Mouse (Mus musculus): ENCODE measurements around the gene Olfr893. TPM values are rescaled to one million over a fixed set of nuclear protein-coding genes. Genes with fewer than 3 reads are reported as not detected.
"Not testable (repeated sequence)": the region's sequence is repeated elsewhere in the genome, so short reads cannot be mapped to it uniquely, and the experiment has no call there.

Gene Olfr893
- total RNA-seq (2014; rRNA removed): not detected in 2 replicates
- not detected in 2 replicates for polyA plus RNA-seq (2015; fragmentation: Nextera tagmentation; extraction: Ambion mirVana)

- Histone ChIP-seq H3K9ac (replicated peaks; ENCODE audit: low read length) (no peak within 1 kb of the TSS), H3K4me1 (ENCODE audit: insufficient read depth, low read length) (no peaks in the 10 kb centered on the region), H3K4me2 (ENCODE audit: low read depth, low read length) (no peak within 1 kb of the TSS), H3K27me3 (ENCODE audit: insufficient read depth, low read length) (no peaks in the 10 kb centered on the region), H3K4me3 (ENCODE audit: low read length) (no peak within 1 kb of the TSS), H3K27ac (no peak within 1 kb of the TSS), H3K36me3 (ENCODE audit: insufficient read depth, low read length) (no peaks in the 10 kb centered on the region), H3K9me3 (ENCODE audit: low read length) (no peaks in the 10 kb centered on the region)
- no peak for ATAC-seq
- TF ChIP-seq CTCF (IDR thresholded peaks at IDR 0.05; ENCODE audit: low read depth): no peak
- WGBS: 72% methylated on average over 3 of the region's 3 CpGs
- DNase-seq (ENCODE audit: low spot score): no peak
Observed at GRCm38 (mm10) chr9:38208065-38208464, at the start of gene Olfr893. Olfr893 (plus strand) TSS chr9:38208365.

DNA sequence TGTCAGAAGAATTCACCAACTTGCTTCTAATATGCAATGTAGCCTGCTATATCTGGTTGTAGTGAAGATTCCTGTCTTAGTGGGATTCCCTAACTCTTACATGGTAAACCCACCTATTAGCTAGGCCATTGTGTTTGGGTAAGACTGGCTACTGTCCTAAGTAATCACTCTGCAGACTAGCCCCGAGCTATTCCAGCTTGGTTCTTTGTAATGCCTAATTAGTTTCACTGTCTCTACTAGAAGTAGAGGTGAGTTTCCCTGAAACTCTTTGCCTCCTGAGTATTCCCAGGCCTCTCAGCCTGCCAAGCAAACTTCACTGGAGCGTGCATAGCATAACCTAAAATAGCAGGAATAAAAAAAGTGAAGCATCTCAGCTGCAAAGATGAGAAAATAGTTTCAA is 39.8 kb upstream of the Olfr893 start:
- H3K27me3 ChIP-seq (ENCODE audit: insufficient read depth, low read length); H3K4me3 ChIP-seq (ENCODE audit: low read length); H3K36me3 ChIP-seq (ENCODE audit: insufficient read depth, low read length); H3K9me3 ChIP-seq (ENCODE audit: low read length); H3K27ac ChIP-seq; ATAC-seq; DNase-seq (ENCODE audit: low spot score); H3K9ac ChIP-seq (replicated peaks; ENCODE audit: low read length); H3K4me2 ChIP-seq (ENCODE audit: low read depth, low read length); H3K4me1 ChIP-seq (ENCODE audit: insufficient read depth, low read length): not testable (repeated sequence)
- 52% methylated on average over 2 of the region's 2 CpGs for WGBS

- Histone ChIP-seq H3K4me3 (ENCODE audit: low read length) (no peak within 1 kb of the TSS), H3K9me3 (ENCODE audit: low read length) (no peaks in the 10 kb centered on the region), H3K4me1 (ENCODE audit: insufficient read depth, low read length) (no peaks in the 10 kb centered on the region), H3K27ac (no peak within 1 kb of the TSS), H3K9ac (replicated peaks; ENCODE audit: low read length) (no peak within 1 kb of the TSS), H3K27me3 (ENCODE audit: insufficient read depth, low read length) (no peaks in the 10 kb centered on the region), H3K36me3 (ENCODE audit: insufficient read depth, low read length) (no peaks in the 10 kb centered on the region), H3K4me2 (ENCODE audit: low read depth, low read length) (no peak within 1 kb of the TSS)
- DNase-seq (ENCODE audit: low spot score): no peak
- no peak for ATAC-seq
- 76% methylated on average over 1 of the region's 1 CpGs for WGBS
- no peak for TF ChIP-seq CTCF (IDR thresholded peaks at IDR 0.05; ENCODE audit: low read depth)
Observed at GRCm38 (mm10) chr9:38180721-38181120, 27.4 kb upstream of the Olfr893 start, which contains the start of gene Olfr891. Olfr891 (minus strand) TSS chr9:38180821.

DNA sequence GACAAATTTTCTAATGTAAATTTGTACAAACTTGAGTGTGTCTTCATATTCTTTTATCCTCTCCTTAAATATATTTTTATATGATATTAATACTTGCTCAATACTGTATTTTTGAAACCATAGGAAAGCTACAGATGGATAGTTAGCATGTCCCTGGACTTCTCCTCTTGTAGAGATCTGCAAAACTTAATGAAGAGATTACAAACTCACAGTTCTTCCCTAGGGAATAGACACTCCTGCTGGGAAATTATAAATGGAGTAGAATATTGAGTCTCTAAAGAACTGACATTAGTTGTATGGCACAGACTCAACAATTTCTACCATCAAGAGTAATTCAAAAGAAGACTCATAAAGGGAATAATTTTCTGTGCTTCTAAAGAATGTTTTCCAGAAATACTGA is 9.6 kb downstream of the Olfr893 start, which contains the start of gene Olfr894:
Gene Olfr894 (plus strand): TSS at position 301 of the 400 bp plus-strand sequence.
- Histone ChIP-seq H3K9me3 (ENCODE audit: low read length) (no peaks in the 10 kb centered on the region), H3K36me3 (ENCODE audit: insufficient read depth, low read length) (no peaks in the 10 kb centered on the region), H3K4me2 (ENCODE audit: low read depth, low read length) (no peak within 1 kb of the TSS), H3K9ac (replicated peaks; ENCODE audit: low read length) (no peak within 1 kb of the TSS), H3K4me3 (ENCODE audit: low read length) (no peak within 1 kb of the TSS), H3K27ac (no peak within 1 kb of the TSS), H3K27me3 (ENCODE audit: insufficient read depth, low read length) (no peaks in the 10 kb centered on the region), H3K4me1 (ENCODE audit: insufficient read depth, low read length) (no peaks in the 10 kb centered on the region)
- DNase-seq (ENCODE audit: low spot score) (no peak), ATAC-seq (no peak)
- TF ChIP-seq CTCF (IDR thresholded peaks at IDR 0.05; ENCODE audit: low read depth): no peak

DNA sequence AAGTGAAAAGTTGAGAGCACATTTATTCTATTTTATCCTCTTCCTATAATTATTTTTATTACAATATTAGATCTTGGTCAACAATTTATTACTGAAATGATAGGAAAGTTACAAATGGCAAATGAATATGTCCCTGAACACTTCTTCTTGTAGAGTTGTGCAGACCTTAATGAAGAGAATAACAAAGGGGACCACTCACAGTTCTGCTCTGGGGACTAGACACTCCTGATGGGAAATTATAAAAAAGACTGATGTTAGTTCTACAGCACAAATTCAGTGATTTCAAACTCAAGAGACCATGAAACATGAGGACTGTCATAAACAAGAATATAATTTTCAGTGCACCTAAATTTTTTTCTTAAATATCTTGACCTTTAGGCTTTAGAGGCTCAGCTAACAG is 44.3 kb downstream of the Olfr893 start, which contains the start of gene Olfr143:
Gene Olfr143 (plus strand): TSS at position 301 of the 400 bp plus-strand sequence.
- no peaks in the 10 kb centered on the region for H3K27me3 ChIP-seq (ENCODE audit: insufficient read depth, low read length)
- H3K9ac ChIP-seq (replicated peaks; ENCODE audit: low read length): no peak within 1 kb of the TSS
- ATAC-seq: no peak
- no peak within 1 kb of the TSS for H3K4me2 ChIP-seq (ENCODE audit: low read depth, low read length)
- H3K9me3 ChIP-seq (ENCODE audit: low read length): no peaks in the 10 kb centered on the region
- no peak within 1 kb of the TSS for H3K27ac ChIP-seq
- DNase-seq (ENCODE audit: low spot score): no peak
- TF ChIP-seq CTCF (IDR thresholded peaks at IDR 0.05; ENCODE audit: low read depth): no peak
- no peaks in the 10 kb centered on the region for H3K4me1 ChIP-seq (ENCODE audit: insufficient read depth, low read length)
- no peaks in the 10 kb centered on the region for H3K36me3 ChIP-seq (ENCODE audit: insufficient read depth, low read length)
- no peak within 1 kb of the TSS for H3K4me3 ChIP-seq (ENCODE audit: low read length)

Other genes with a start within 250 kb of the Olfr893 start
- not detected in 2 replicates for gene Olfr881, start 216.5 kb upstream of the Olfr893 start, total RNA-seq (2014; rRNA removed)
- gene Olfr881, start 216.5 kb upstream of the Olfr893 start, polyA plus RNA-seq (2015; fragmentation: Nextera tagmentation; extraction: Ambion mirVana): not detected in 2 replicates
- not detected in 2 replicates for gene Olfr883, start 182.6 kb upstream of the Olfr893 start, total RNA-seq (2014; rRNA removed)
- gene Olfr883, start 182.6 kb upstream of the Olfr893 start, polyA plus RNA-seq (2015; fragmentation: Nextera tagmentation; extraction: Ambion mirVana): not detected in 2 replicates
- not detected in 2 replicates for gene Olfr884, start 161.8 kb upstream of the Olfr893 start, total RNA-seq (2014; rRNA removed)
- not detected in 2 replicates for gene Olfr884, start 161.8 kb upstream of the Olfr893 start, polyA plus RNA-seq (2015; fragmentation: Nextera tagmentation; extraction: Ambion mirVana)
- gene Olfr885, start 147.0 kb upstream of the Olfr893 start, total RNA-seq (2014; rRNA removed): not detected in 2 replicates
- not detected in 2 replicates for gene Olfr885, start 147.0 kb upstream of the Olfr893 start, polyA plus RNA-seq (2015; fragmentation: Nextera tagmentation; extraction: Ambion mirVana)
- gene Olfr887, start 124.3 kb upstream of the Olfr893 start, total RNA-seq (2014; rRNA removed): not detected in 2 replicates
- gene Olfr887, start 124.3 kb upstream of the Olfr893 start, polyA plus RNA-seq (2015; fragmentation: Nextera tagmentation; extraction: Ambion mirVana): not detected in 2 replicates
- gene Olfr888, start 100.2 kb upstream of the Olfr893 start, total RNA-seq (2014; rRNA removed): not detected in 2 replicates
- not detected in 2 replicates for gene Olfr888, start 100.2 kb upstream of the Olfr893 start, polyA plus RNA-seq (2015; fragmentation: Nextera tagmentation; extraction: Ambion mirVana)
- not detected in 2 replicates for gene Olfr889, start 93.2 kb upstream of the Olfr893 start, total RNA-seq (2014; rRNA removed)
- gene Olfr889, start 93.2 kb upstream of the Olfr893 start, polyA plus RNA-seq (2015; fragmentation: Nextera tagmentation; extraction: Ambion mirVana): 0.13 and 0.14 TPM in 2 replicates
- not detected in 2 replicates for gene Olfr890, start 65.8 kb upstream of the Olfr893 start, total RNA-seq (2014; rRNA removed)
- gene Olfr890, start 65.8 kb upstream of the Olfr893 start, polyA plus RNA-seq (2015; fragmentation: Nextera tagmentation; extraction: Ambion mirVana): not detected in 2 replicates
- not detected in 2 replicates for gene Olfr891, start 27.5 kb upstream of the Olfr893 start, total RNA-seq (2014; rRNA removed)
- gene Olfr891, start 27.5 kb upstream of the Olfr893 start, polyA plus RNA-seq (2015; fragmentation: Nextera tagmentation; extraction: Ambion mirVana): not detected in 2 replicates
- not detected in 2 replicates for gene Olfr894, start 9.7 kb downstream of the Olfr893 start, total RNA-seq (2014; rRNA removed)
- not detected in 2 replicates for gene Olfr894, start 9.7 kb downstream of the Olfr893 start, polyA plus RNA-seq (2015; fragmentation: Nextera tagmentation; extraction: Ambion mirVana)
- not detected in 2 replicates for gene Olfr143, start 44.4 kb downstream of the Olfr893 start, total RNA-seq (2014; rRNA removed)
- not detected in 2 replicates for gene Olfr143, start 44.4 kb downstream of the Olfr893 start, polyA plus RNA-seq (2015; fragmentation: Nextera tagmentation; extraction: Ambion mirVana)
- not detected in 2 replicates for gene Olfr895, start 59.5 kb downstream of the Olfr893 start, total RNA-seq (2014; rRNA removed)
- not detected in 2 replicates for gene Olfr895, start 59.5 kb downstream of the Olfr893 start, polyA plus RNA-seq (2015; fragmentation: Nextera tagmentation; extraction: Ambion mirVana)
- gene Olfr896-ps1, start 82.7 kb downstream of the Olfr893 start, total RNA-seq (2014; rRNA removed): not detected in 2 replicates
- gene Olfr896-ps1, start 82.7 kb downstream of the Olfr893 start, polyA plus RNA-seq (2015; fragmentation: Nextera tagmentation; extraction: Ambion mirVana): not detected in 2 replicates
- gene Olfr25, start 120.7 kb downstream of the Olfr893 start, total RNA-seq (2014; rRNA removed): not detected in 2 replicates
- not detected in 2 replicates for gene Olfr25, start 120.7 kb downstream of the Olfr893 start, polyA plus RNA-seq (2015; fragmentation: Nextera tagmentation; extraction: Ambion mirVana)
- not detected in 2 replicates for gene Olfr898, start 140.0 kb downstream of the Olfr893 start, total RNA-seq (2014; rRNA removed)
- not detected in 2 replicates for gene Olfr898, start 140.0 kb downstream of the Olfr893 start, polyA plus RNA-seq (2015; fragmentation: Nextera tagmentation; extraction: Ambion mirVana)
- not detected in 2 replicates for gene Olfr250, start 158.5 kb downstream of the Olfr893 start, total RNA-seq (2014; rRNA removed)
- gene Olfr250, start 158.5 kb downstream of the Olfr893 start, polyA plus RNA-seq (2015; fragmentation: Nextera tagmentation; extraction: Ambion mirVana): not detected in 2 replicates
- gene Olfr251, start 168.7 kb downstream of the Olfr893 start, total RNA-seq (2014; rRNA removed): not detected in 2 replicates
- not detected in 2 replicates for gene Olfr251, start 168.7 kb downstream of the Olfr893 start, polyA plus RNA-seq (2015; fragmentation: Nextera tagmentation; extraction: Ambion mirVana)
- gene Olfr147, start 193.3 kb downstream of the Olfr893 start, total RNA-seq (2014; rRNA removed): not detected in 2 replicates
- gene Olfr147, start 193.3 kb downstream of the Olfr893 start, polyA plus RNA-seq (2015; fragmentation: Nextera tagmentation; extraction: Ambion mirVana): not detected in 2 replicates
- gene Olfr901, start 221.1 kb downstream of the Olfr893 start, total RNA-seq (2014; rRNA removed): not detected in 2 replicates
- gene Olfr901, start 221.1 kb downstream of the Olfr893 start, polyA plus RNA-seq (2015; fragmentation: Nextera tagmentation; extraction: Ambion mirVana): not detected in 2 replicates
- gene Olfr902, start 239.3 kb downstream of the Olfr893 start, total RNA-seq (2014; rRNA removed): not detected in 2 replicates
- not detected in 2 replicates for gene Olfr902, start 239.3 kb downstream of the Olfr893 start, polyA plus RNA-seq (2015; fragmentation: Nextera tagmentation; extraction: Ambion mirVana)

Data from hindbrain, postnatal 0 days (tissue).